Mouse (Mus musculus): ENCODE data around the gene Prx. TPM values are rescaled to one million over a fixed set of nuclear protein-coding genes. Genes with fewer than 3 reads are reported as not detected.

Gene Prx
- total and polyA plus RNA-seq, 3 experiments, result 0.17 to 0.41 (median 0.21) TPM

DNA sequence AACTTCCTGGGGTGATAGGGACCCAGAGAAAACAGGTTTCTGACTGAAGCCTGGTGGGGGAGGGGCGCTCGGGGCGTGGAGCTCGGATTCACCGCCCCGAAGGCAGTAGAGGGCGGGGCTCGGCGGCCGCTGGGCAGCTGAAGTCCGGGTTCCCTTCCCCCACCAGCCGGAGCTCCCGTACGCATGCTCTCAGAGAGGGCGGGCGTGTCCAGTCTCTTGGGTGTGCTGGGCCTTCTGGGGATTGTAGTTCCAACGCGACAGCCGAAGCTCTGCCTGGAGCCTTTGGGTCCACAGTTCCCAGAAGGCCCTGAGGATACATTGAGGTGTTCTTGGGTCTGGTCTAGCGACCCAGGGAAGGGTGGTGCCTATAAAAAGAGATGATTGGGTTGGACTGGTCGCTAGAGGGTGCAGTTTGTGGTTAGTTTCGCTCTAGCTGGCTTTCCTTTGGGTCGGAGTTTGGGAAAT lies 24.6 kb upstream of the Prx start:
- TF ChIP-seq JUND (conservative IDR thresholded peaks at IDR 0.05; ENCODE audit: low read depth, low read length), result no peak
- TF ChIP-seq MEF2A (IDR thresholded peaks at IDR 0.05; ENCODE audit: borderline replicate concordance, low read depth, low read length), result peak; percentile 76; the same call in 1 of the 2 replicates
- peak; percentile 95; the same call in 1 of the 2 replicates for TF ChIP-seq KAT2A (IDR thresholded peaks at IDR 0.05; ENCODE audit: insufficient replicate concordance, low read length)
- peak; percentile 99 for TF ChIP-seq HCFC1 (IDR thresholded peaks at IDR 0.05; ENCODE audit: low read depth, low read length)
- peak; percentile 53; the same call in 1 of the 2 replicates for TF ChIP-seq SIN3A (IDR thresholded peaks at IDR 0.05; ENCODE audit: low read length)
- peak; percentile 48 for TF ChIP-seq RAD21 (IDR thresholded peaks at IDR 0.05; ENCODE audit: low read depth, low read length)
- peak; percentile 57 for TF ChIP-seq BHLHE40 (IDR thresholded peaks at IDR 0.05; ENCODE audit: low read depth, low read length)
- peak; percentile 99 for TF ChIP-seq NRF1 (IDR thresholded peaks at IDR 0.05; ENCODE audit: low read depth, low read length)
- TF ChIP-seq TBP (conservative IDR thresholded peaks at IDR 0.05; ENCODE audit: low read depth, low read length), result peak; percentile 84; the same call in 1 of the 2 replicates
- no peak for TF ChIP-seq EP300 (IDR thresholded peaks at IDR 0.05; ENCODE audit: low read length)
- TF ChIP-seq IRF4 (IDR thresholded peaks at IDR 0.05; ENCODE audit: low read depth, low read length), result peak; percentile 56
- no peak for TF ChIP-seq USF1 (IDR thresholded peaks at IDR 0.05; ENCODE audit: low read depth, low read length)
- 0 out of 2 replicates have a peak, but pooled peaks have one; percentile 34 for TF ChIP-seq MYC (IDR thresholded peaks at IDR 0.05; ENCODE audit: low read depth, low read length)
- TF ChIP-seq MAFK (IDR thresholded peaks at IDR 0.05; ENCODE audit: insufficient replicate concordance, low read length), result no peak
- TF ChIP-seq MXI1 (IDR thresholded peaks at IDR 0.05; ENCODE audit: low read depth, low read length), result no peak
- peak; percentile 82 for TF ChIP-seq ELF1 (IDR thresholded peaks at IDR 0.05; ENCODE audit: low read depth, low read length)
- TF ChIP-seq GABPA (IDR thresholded peaks at IDR 0.05; ENCODE audit: insufficient replicate concordance, low read depth, low read length), result peak; percentile 60; the same call in 1 of the 2 replicates
- TF ChIP-seq CHD2 (IDR thresholded peaks at IDR 0.05; ENCODE audit: low read length), result peak; percentile 96
- TF ChIP-seq SMC3 (IDR thresholded peaks at IDR 0.05; ENCODE audit: low read depth, low read length), result peak; percentile 46
- peak; percentile 59; the same call in 1 of the 2 replicates for TF ChIP-seq POLR2A (IDR thresholded peaks at IDR 0.05; ENCODE audit: low read depth, low read length)
- peak; percentile 24 to 85; a peak in 3 of 4 replicates for TF ChIP-seq CTCF (conservative IDR thresholded peaks at IDR 0.05 in 1 of 2, IDR thresholded peaks at IDR 0.05 in 1 of 2; ENCODE audit: low read depth in 2 of 2, low read length in 2 of 2)
- no peak for TF ChIP-seq E2F4 (IDR thresholded peaks at IDR 0.05; ENCODE audit: insufficient replicate concordance, low read depth, low read length)
- peak; percentile 42; the same call in 1 of the 2 replicates for TF ChIP-seq NELFE (IDR thresholded peaks at IDR 0.05; ENCODE audit: low read depth, low read length)
- TF ChIP-seq MAZ (IDR thresholded peaks at IDR 0.05; ENCODE audit: low read depth, low read length), result peak; percentile 64; the same call in 1 of the 2 replicates
- peak; percentile 99 for DNase-seq (ENCODE audit: extremely low read depth)
- dilution Hi-C loops (cut with MboI; ENCODE audit: extremely low pct_ligation_motif_present, extremely low pct_unique_long_range_greater_than_20kb, low sequenced_read_pairs), result no loop called here
- Histone ChIP-seq H3K27ac (ENCODE audit: insufficient read depth, low read depth) (no peak overlapping the region), H3K4me2 (ENCODE audit: insufficient read depth, low read depth, poor library complexity, severe bottlenecking) (peak overlapping the region; percentile 86; the same call in 1 of the 2 replicates), H3K9ac (ENCODE audit: insufficient read depth, low read depth) (peak overlapping the region; percentile 51), H3K9me3 (replicated peaks; ENCODE audit: low read length) (no peaks in the 10 kb centered on the region), H3K36me3 (replicated peaks in 1 of 2; ENCODE audit: control insufficient read depth in 1 of 2, insufficient read depth in 1 of 2, low read length in 1 of 2) (peaks cover 0 to 12% of the 10 kb centered on the region in 2 experiments), H3K4me3 (replicated peaks in 1 of 3; ENCODE audit: low read depth in 2 of 3, low read length in 2 of 3, poor library complexity in 1 of 3) (peak overlapping the region; percentile 74 to 99 (median 85)), H3K79me2 (replicated peaks; ENCODE audit: control insufficient read depth, extremely low read depth, insufficient read depth, poor library complexity, severe bottlenecking) (no peaks in the 10 kb centered on the region), H3K4me1 (ENCODE audit: control insufficient read depth in 1 of 2, insufficient read depth in 2 of 2) (peaks cover 9 to 28% of the 10 kb centered on the region in 2 experiments), H3K27me3 (replicated peaks) (no peaks in the 10 kb centered on the region)
- in situ Hi-C loops (cut with MboI; ENCODE audit: low pct_ligation_motif_present, low pct_unique_long_range_greater_than_20kb, low sequenced_read_pairs), result no loop called here
